Mouse (Mus musculus) olfactory bulb, adult 2 months (tissue): ENCODE data around the gene Mndal.

Experiments used
- CTCF ChIP-seq: fragments of 200-500 bp; IDR thresholded peaks from 2 replicates; pipeline ENCODE4 v1.5.1; 2012; ENCODE audit warnings: low read depth, mild to moderate bottlenecking, low read length, moderate library complexity; ENCODE audit not compliant: insufficient read depth
- POLR2A ChIP-seq: fragments of 200-500 bp; IDR thresholded peaks from 2 replicates; pipeline ENCODE4 v1.6.1; 2012; ENCODE audit warnings: mild to moderate bottlenecking, low read depth, low read length, moderate library complexity; ENCODE audit not compliant: insufficient read depth

DNA sequence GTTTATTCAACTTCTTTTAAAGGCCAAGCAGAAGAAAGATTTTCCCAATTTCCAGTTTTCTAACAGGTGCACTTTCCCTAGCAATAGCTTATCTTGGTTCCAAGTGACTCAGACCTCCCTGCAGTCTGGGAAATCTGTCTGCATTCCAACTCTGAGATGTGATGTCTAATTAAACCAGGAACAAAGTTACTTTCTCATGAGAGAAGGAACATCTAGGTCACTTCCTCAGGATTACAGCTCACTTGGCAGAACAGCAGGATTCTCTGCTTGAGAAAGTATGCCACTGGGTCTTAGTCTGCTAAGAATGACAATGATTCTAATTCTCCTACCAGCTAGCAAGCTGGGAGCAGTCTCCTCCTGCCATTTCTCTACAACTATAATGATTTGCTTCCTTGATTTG, 30.8 kb upstream of the Mndal start:
- TF ChIP-seq CTCF, result no peak
- no peak for TF ChIP-seq POLR2A
